Mouse (Mus musculus) lung, postnatal 25 days (tissue): ENCODE measurements around the gene Eva1c.

Experiments
- DNase-seq: peaks from one replicate; pipeline ENCODE4 v3.0.0; 2022; ENCODE audit warnings: low spot score

Gene Eva1c

GRCm38 (mm10) chr16:90921471-90922159 is 95.1 kb downstream of the Eva1c start:
- no peak for DNase-seq

GRCm38 (mm10) chr16:90924606-90925370 is 98.3 kb downstream of the Eva1c start:
- DNase-seq, result no peak

GRCm38 (mm10) chr16:90925461-90925860 is 98.9 kb downstream of the Eva1c start:
- peak; percentile 68 for DNase-seq

GRCm38 (mm10) chr16:90927446-90927845 is 100.9 kb downstream of the Eva1c start:
- DNase-seq, result no peak

- no peak for DNase-seq
Measured at GRCm38 (mm10) chr16:90933534-90934176, 107.1 kb downstream of the Eva1c start.

GRCm38 (mm10) chr16:90934193-90934686 is 107.7 kb downstream of the Eva1c start:
- DNase-seq, result peak; percentile 55

GRCm38 (mm10) chr16:90934687-90935328 is 108.3 kb downstream of the Eva1c start, which contains the start of gene Cfap298:
TSS of gene Cfap298 (minus strand) at chr16:90935114.
- peak; percentile 95 for DNase-seq

GRCm38 (mm10) chr16:90941246-90941645 is 114.7 kb downstream of the Eva1c start:
- no peak for DNase-seq

GRCm38 (mm10) chr16:90946977-90947376 is 120.5 kb downstream of the Eva1c start:
- no peak for DNase-seq

- peak; percentile 71 for DNase-seq
Measured at GRCm38 (mm10) chr16:90950354-90950963, 123.9 kb downstream of the Eva1c start.

GRCm38 (mm10) chr16:90953147-90953546 is 126.6 kb downstream of the Eva1c start:
- no peak for DNase-seq

- no peak for DNase-seq
Measured at GRCm38 (mm10) chr16:90953770-90954169, 127.3 kb downstream of the Eva1c start.
